Mouse (Mus musculus): ENCODE results near the gene Kctd14. TPM values are rescaled to one million over a fixed set of nuclear protein-coding genes. Genes with fewer than 3 reads are reported as not detected.
A peak's percentile ranks its signal among the peaks of the same experiment; 100 is the strongest.

Kctd14 gene
- polyA plus RNA-seq, 1 experiment: 1.5 TPM

DNA sequence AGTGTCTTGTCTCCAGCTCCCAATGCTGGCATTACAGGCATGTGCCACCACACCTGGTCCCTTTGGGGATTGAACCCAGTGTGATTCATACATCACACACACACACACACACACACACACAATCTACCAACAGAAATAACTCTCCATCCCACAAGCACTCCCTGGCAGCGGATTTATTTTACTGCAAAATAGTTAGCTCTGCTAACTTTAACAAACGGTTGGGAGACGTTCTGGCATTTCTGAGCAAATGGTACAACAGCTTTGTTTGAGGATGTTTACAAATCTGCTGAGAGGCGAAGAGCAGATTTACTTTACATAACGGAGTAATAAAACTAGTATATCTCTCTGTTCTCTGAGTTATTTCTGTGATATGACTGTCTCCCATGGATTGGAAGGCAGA, 21.9 kb downstream of the Kctd14 start:
- Histone ChIP-seq H3K4me1 (ENCODE audit: control insufficient read depth, insufficient read depth, low read length) (no peaks in the 10 kb centered on the region), H3K36me3 (ENCODE audit: control insufficient read depth, insufficient read depth, low read length) (no peaks in the 10 kb centered on the region), H3K27me3 (replicated peaks; ENCODE audit: control insufficient read depth, insufficient read depth, low read length) (no peaks in the 10 kb centered on the region), H3K27ac (ENCODE audit: insufficient read depth, low read depth, low read length) (no peak overlapping the region), H3K4me3 (ENCODE audit: insufficient read depth, low read depth, low read length) (no peak overlapping the region)
- DNase-seq: no peak
- WGBS: 84% methylated on average over 5 of the region's 5 CpGs
- TF ChIP-seq POLR2A (IDR thresholded peaks at IDR 0.05; ENCODE audit: low read depth, low read length): no peak
- no peak for TF ChIP-seq CTCF (conservative IDR thresholded peaks at IDR 0.05; ENCODE audit: insufficient read depth, insufficient read length, low read depth, low read length)

DNA sequence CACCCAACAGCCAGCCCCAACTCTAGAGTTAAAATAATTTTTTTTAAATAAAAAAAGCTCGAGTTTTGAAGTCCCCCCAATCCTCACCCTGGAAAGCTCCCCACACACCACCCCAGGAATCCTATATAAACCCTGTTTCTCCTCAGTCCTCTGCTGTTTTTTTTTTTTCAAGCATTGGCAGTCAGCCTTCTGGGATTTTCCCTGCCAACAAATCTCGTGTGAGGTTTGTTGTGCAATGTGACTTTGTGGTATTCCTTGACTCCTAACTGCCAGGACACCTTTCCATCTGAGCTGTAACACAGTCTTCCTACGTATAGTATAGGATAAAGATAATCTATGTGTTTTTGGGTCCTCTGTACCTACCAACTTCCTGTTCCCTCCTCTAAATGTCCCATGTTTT, 28.2 kb downstream of the Kctd14 start:
- TF ChIP-seq CTCF (conservative IDR thresholded peaks at IDR 0.05; ENCODE audit: insufficient read depth, insufficient read length, low read depth, low read length) (no peak), POLR2A (IDR thresholded peaks at IDR 0.05; ENCODE audit: low read depth, low read length) (no peak)
- DNase-seq: peak; percentile 17
- no peak overlapping the region for H3K4me3 ChIP-seq (ENCODE audit: insufficient read depth, low read depth, low read length)
- peaks cover 2% of the 10 kb centered on the region; the same call in 1 of the 2 replicates for H3K4me1 ChIP-seq (ENCODE audit: control insufficient read depth, insufficient read depth, low read length)
- 44% methylated on average over 3 of the region's 3 CpGs for WGBS
- H3K27ac ChIP-seq (ENCODE audit: insufficient read depth, low read depth, low read length): no peak overlapping the region
- H3K27me3 ChIP-seq (replicated peaks; ENCODE audit: control insufficient read depth, insufficient read depth, low read length): no peaks in the 10 kb centered on the region
- no peaks in the 10 kb centered on the region for H3K36me3 ChIP-seq (ENCODE audit: control insufficient read depth, insufficient read depth, low read length)

DNA sequence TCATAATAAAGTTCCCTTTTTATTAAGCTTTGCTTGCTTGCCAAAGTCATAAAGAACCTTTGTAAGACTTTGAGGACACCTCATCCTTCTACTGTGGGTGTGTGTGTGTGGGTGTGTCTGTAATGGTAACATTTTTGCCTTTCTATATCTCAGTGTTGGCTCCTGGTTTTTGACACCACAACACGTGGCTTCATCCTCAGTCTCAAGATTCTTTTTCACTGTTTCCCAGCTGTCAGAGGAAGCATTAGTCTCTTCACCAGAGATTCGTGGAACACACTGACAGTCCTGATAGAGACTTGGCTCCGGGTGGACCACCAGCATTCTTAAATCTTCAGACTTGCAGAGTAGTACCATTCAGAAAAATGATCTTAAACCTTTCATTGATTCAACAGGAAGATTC, 29.2 kb downstream of the Kctd14 start:
- no peak for TF ChIP-seq CTCF (conservative IDR thresholded peaks at IDR 0.05; ENCODE audit: insufficient read depth, insufficient read length, low read depth, low read length)
- TF ChIP-seq POLR2A (IDR thresholded peaks at IDR 0.05; ENCODE audit: low read depth, low read length): no peak
- Histone ChIP-seq H3K4me3 (ENCODE audit: insufficient read depth, low read depth, low read length) (0 out of 2 replicates have a peak overlapping the region, but pooled peaks have one; percentile 5), H3K27me3 (replicated peaks; ENCODE audit: control insufficient read depth, insufficient read depth, low read length) (no peaks in the 10 kb centered on the region), H3K36me3 (ENCODE audit: control insufficient read depth, insufficient read depth, low read length) (no peaks in the 10 kb centered on the region; the same call in 1 of the 2 replicates), H3K27ac (ENCODE audit: insufficient read depth, low read depth, low read length) (no peak overlapping the region), H3K4me1 (ENCODE audit: control insufficient read depth, insufficient read depth, low read length) (peaks cover 2% of the 10 kb centered on the region; the same call in 1 of the 2 replicates)
- 13% methylated on average over 3 of the region's 3 CpGs for WGBS
- DNase-seq: no peak

DNA sequence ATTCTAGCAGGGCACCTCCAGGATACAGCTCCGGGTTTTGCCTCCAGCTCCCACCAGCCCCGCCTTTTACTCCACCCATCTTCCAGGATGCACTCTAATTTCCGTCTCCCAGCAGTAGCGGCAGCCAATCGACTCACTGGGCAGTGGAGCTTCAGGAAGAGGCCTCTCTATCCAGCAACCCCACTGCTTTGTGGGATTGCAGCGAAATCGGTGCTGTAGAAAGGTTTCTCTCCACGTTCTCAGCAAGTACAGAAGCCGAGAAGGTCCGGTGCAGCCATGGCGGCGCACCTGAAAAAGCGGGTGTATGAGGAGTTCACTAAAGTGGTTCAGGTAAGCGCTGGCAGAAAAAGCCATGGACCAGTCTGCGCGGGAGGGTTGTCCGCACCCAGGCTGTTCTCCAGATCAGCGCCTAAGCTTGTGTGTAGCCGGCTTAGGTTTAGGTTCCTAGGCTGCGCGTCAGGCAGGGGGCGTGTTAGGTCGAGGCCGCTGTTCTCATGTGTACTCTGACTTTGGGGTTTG, 29.8 kb downstream of the Kctd14 start, which contains the start of gene Ints4:
Gene Ints4, plus strand, starts transcription at position 136 of the 519 bp plus-strand sequence.
- peak within 1 kb of the TSS; percentile 40; the same call in 1 of the 2 replicates for H3K27ac ChIP-seq (ENCODE audit: insufficient read depth, low read depth, low read length)
- no peaks in the 10 kb centered on the region; the same call in 1 of the 2 replicates for H3K36me3 ChIP-seq (ENCODE audit: control insufficient read depth, insufficient read depth, low read length)
- no peak for TF ChIP-seq POLR2A (IDR thresholded peaks at IDR 0.05; ENCODE audit: low read depth, low read length)
- WGBS: 0% methylated on average over 24 of the region's 24 CpGs
- peak; percentile 98 for DNase-seq
- peak within 1 kb of the TSS; percentile 88 for H3K4me3 ChIP-seq (ENCODE audit: insufficient read depth, low read depth, low read length)
- H3K27me3 ChIP-seq (replicated peaks; ENCODE audit: control insufficient read depth, insufficient read depth, low read length): no peaks in the 10 kb centered on the region
- H3K4me1 ChIP-seq (ENCODE audit: control insufficient read depth, insufficient read depth, low read length): peaks cover 2% of the 10 kb centered on the region; the same call in 1 of the 2 replicates

DNA sequence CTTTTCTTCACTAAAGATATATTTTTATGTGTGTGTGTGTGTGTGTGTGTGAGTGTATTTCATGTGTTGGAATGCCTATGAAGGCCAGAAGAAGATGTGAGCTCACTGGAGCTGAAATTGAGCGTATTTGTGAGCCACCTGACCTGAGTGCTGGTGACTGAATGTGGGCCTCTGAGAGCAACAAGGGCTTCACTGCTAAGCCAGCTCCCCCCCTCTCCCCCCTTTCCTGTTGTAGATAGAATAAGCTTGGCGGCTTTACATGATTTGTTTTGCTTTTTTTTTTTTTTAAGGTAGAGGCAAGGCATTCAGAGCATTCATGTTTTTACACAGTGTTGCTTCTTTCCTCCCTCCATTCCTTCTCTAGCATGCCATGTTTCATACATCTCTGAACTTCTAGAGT, 32.3 kb downstream of the Kctd14 start:
- Histone ChIP-seq H3K27ac (ENCODE audit: insufficient read depth, low read depth, low read length) (no peak overlapping the region), H3K36me3 (ENCODE audit: control insufficient read depth, insufficient read depth, low read length) (peaks cover 4% of the 10 kb centered on the region; the same call in 1 of the 2 replicates), H3K4me3 (ENCODE audit: insufficient read depth, low read depth, low read length) (no peak overlapping the region), H3K4me1 (ENCODE audit: control insufficient read depth, insufficient read depth, low read length) (peaks cover 2% of the 10 kb centered on the region; the same call in 1 of the 2 replicates), H3K27me3 (replicated peaks; ENCODE audit: control insufficient read depth, insufficient read depth, low read length) (no peaks in the 10 kb centered on the region)
- WGBS: 56% methylated on average over 2 of the region's 2 CpGs
- no peak for DNase-seq
- TF ChIP-seq POLR2A (IDR thresholded peaks at IDR 0.05; ENCODE audit: low read depth, low read length): no peak
- TF ChIP-seq CTCF (conservative IDR thresholded peaks at IDR 0.05; ENCODE audit: insufficient read depth, insufficient read length, low read depth, low read length): no peak

DNA sequence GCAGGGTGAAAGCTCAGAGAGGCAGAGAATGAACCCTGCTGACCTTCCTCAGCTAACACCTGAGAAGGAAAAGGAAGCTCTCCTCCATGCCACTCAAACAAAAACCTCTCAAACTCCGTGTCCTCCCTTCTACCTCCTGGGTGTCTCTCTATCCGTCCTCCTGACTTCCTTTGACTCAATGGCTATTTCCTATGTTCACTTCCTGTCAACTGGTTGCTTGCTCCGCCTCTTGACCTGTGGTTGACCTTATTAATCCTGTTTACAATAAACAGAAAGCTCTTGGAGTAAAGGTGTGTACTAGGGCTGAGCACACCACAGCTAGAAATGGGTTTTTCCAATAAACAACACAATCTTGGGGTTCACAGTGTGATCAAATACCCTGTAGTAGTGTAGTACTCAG, 40.0 kb downstream of the Kctd14 start:
- H3K27me3 ChIP-seq (replicated peaks; ENCODE audit: control insufficient read depth, insufficient read depth, low read length): no peaks in the 10 kb centered on the region
- no peaks in the 10 kb centered on the region for H3K4me1 ChIP-seq (ENCODE audit: control insufficient read depth, insufficient read depth, low read length)
- TF ChIP-seq CTCF (conservative IDR thresholded peaks at IDR 0.05; ENCODE audit: insufficient read depth, insufficient read length, low read depth, low read length) (no peak), POLR2A (IDR thresholded peaks at IDR 0.05; ENCODE audit: low read depth, low read length) (no peak)
- H3K36me3 ChIP-seq (ENCODE audit: control insufficient read depth, insufficient read depth, low read length): peaks cover 4% of the 10 kb centered on the region; the same call in 1 of the 2 replicates
- H3K27ac ChIP-seq (ENCODE audit: insufficient read depth, low read depth, low read length): no peak overlapping the region
- H3K4me3 ChIP-seq (ENCODE audit: insufficient read depth, low read depth, low read length): no peak overlapping the region
- no peak for DNase-seq
- 74% methylated on average over 3 of the region's 3 CpGs for WGBS

DNA sequence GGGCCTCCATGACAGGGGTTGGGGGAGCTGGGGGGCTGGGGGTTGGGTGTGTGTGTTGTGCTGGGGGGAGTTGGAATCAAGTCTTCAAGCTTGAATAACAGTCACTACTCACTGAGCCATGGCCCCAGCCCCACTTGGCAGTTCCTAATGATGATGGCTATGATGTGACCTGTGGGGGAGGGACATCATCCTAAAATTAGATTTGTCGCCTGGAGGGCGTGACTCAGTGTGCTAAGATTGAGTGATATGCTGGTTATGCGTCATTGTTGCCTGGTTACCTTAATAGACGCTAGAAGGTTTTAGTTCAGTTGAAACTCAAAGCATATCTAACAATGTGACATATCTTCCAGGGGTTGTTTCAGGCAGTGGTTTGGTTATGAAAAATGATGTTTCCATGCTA, 41.3 kb downstream of the Kctd14 start:
- H3K27ac ChIP-seq (ENCODE audit: insufficient read depth, low read depth, low read length): no peak overlapping the region
- DNase-seq: no peak
- H3K4me1 ChIP-seq (ENCODE audit: control insufficient read depth, insufficient read depth, low read length): no peaks in the 10 kb centered on the region
- no peak overlapping the region for H3K4me3 ChIP-seq (ENCODE audit: insufficient read depth, low read depth, low read length)
- 86% methylated on average over 4 of the region's 4 CpGs for WGBS
- TF ChIP-seq CTCF (conservative IDR thresholded peaks at IDR 0.05; ENCODE audit: insufficient read depth, insufficient read length, low read depth, low read length) (no peak), POLR2A (IDR thresholded peaks at IDR 0.05; ENCODE audit: low read depth, low read length) (no peak)
- no peaks in the 10 kb centered on the region for H3K27me3 ChIP-seq (replicated peaks; ENCODE audit: control insufficient read depth, insufficient read depth, low read length)
- H3K36me3 ChIP-seq (ENCODE audit: control insufficient read depth, insufficient read depth, low read length): peaks cover under 1% of the 10 kb centered on the region; the same call in 1 of the 2 replicates

All from kidney, adult 2 months (tissue).